Mouse (Mus musculus): Measurements from ENCODE around the gene Thbs3. TPM values are rescaled to one million over a fixed set of nuclear protein-coding genes. Genes with fewer than 3 reads are reported as not detected.

Gene Thbs3
- polyA plus RNA-seq, 1 experiment from 2014 or later: 51.5 TPM

DNA sequence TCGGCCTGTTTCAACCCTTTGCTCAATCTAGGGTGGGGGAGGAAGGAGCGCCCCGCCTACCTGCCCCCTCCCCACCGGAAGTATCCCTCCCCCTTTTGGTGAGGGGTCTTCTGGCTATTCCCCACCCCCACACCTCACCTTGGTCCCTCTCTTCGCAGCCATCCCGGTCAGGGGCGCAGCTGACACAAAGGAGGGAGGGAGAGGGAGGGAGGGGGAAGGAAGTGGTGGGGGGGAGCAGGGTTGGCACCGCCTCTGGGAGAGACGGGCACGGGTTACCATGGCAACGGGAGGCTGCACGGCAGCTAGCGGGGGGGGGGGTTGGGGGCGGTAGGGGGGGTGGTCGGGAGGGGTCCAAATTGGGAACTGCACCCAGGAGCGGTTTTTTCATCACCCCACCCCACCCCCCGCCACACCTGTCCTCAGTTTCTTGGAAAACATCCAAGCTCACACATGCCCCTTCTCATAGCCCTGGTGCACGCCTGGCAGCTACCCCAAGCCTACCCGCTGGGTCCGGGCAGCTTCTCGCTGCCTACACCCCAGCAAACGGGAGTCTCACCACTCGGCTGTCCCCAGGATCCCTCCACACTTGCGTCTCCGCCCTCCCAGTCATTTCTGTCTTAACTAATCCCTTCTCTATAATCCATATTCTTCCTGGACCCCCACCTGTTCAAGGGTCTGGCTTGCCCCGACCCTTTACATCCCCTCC lies 30.2 kb downstream of the Thbs3 start:
- Histone ChIP-seq H3K27ac (replicated peaks) (peak overlapping the region; percentile 96), H3K4me3 (peak overlapping the region; percentile 88), H3K27me3 (no peaks in the 10 kb centered on the region), H3K4me1 (replicated peaks) (peaks cover 47% of the 10 kb centered on the region), H3K4me2 (peak overlapping the region; percentile 88), H3K9me3 (no peaks in the 10 kb centered on the region), H3K9ac (peak overlapping the region; percentile 71), H3K36me3 (peaks cover 26% of the 10 kb centered on the region)
- peak; percentile 68 for ATAC-seq (ENCODE audit: low FRiP score, low read depth)
- WGBS: 1% methylated on average over 17 of the region's 26 CpGs

DNA sequence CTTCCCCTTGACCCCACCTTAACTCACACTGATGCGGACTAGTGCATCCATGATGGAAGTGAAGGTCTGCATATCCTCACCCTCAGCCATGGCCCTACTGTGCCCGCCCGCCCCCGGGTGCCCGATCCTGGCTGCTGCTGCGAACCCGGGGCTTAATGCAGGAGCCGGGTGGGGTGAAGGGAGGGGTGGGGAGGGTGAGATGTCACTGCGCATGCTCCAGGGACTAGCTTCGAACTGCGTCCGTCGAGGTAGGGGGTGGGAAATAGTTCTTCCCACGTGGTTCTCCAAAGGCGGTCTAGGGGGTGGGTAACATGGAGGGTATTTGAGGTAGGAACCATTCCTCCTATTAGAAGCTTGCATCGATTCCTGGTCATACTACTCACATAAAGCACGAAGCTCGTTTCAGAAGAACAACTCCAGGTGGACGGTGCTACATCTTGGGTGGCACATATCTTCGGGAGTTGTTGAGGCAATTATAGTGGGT lies 30.8 kb downstream of the Thbs3 start, which contains the start of gene Krtcap2:
Gene Krtcap2 (plus strand): TSS at position 279 of the 484 bp plus-strand sequence.
- H3K9me3 ChIP-seq: no peaks in the 10 kb centered on the region
- peaks cover 51% of the 10 kb centered on the region for H3K4me1 ChIP-seq (replicated peaks)
- ATAC-seq (ENCODE audit: low FRiP score, low read depth): peak; percentile 75
- WGBS: 2% methylated on average over 20 of the region's 20 CpGs
- H3K27ac ChIP-seq (replicated peaks): peak within 1 kb of the TSS; percentile 96
- H3K9ac ChIP-seq: peak within 1 kb of the TSS; percentile 71
- peak within 1 kb of the TSS; percentile 88 for H3K4me3 ChIP-seq
- peaks cover 20% of the 10 kb centered on the region for H3K36me3 ChIP-seq
- H3K4me2 ChIP-seq: peak within 1 kb of the TSS; percentile 88
- no peaks in the 10 kb centered on the region for H3K27me3 ChIP-seq

DNA sequence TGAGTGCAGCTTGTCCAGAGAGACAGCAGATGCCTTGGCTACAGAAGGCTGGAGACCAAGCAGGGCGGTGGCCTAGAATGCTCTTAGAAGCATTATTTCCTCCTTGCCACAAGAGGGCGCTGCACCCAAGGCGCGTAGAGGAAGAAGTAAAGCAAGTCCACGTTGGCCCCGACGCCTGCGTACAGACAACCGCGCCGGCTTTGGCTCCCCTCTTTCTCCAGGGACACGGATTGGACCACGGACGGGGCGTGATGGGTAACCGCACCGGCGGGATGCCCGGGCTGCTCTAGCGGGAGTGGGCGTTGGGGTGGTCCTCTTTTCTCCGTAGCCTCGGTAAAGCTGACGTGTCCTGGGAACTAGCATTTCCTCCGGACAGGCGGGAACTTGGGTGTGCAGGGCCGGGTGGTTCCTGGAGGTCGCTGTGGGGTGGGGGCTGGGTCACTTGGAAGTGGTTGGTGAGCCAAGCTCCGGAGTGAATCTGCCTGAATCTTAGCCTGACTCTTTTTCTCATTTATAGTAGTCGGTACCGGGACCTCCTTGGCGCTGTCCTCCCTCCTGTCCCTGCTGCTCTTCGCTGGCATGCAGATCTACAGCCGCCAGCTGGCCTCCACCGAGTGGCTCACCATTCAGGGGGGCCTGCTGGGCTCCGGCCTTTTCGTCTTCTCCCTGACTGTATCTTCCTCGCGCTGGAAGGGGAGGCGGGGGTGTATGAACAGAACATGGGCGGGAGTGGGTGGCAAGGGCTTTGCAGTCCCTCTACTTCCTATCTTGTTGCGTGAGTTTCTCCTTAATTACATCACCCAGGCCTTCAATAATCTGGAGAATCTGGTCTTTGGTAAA lies 31.5 kb downstream of the Thbs3 start, which contains the start of gene Trim46:
Gene Trim46 (minus strand): TSS at position 49 of the 840 bp plus-strand sequence.
- H3K4me1 ChIP-seq (replicated peaks): peaks cover 58% of the 10 kb centered on the region
- under 1% methylated on average over 42 of the region's 42 CpGs for WGBS
- ATAC-seq (ENCODE audit: low FRiP score, low read depth): peak; percentile 68

DNA sequence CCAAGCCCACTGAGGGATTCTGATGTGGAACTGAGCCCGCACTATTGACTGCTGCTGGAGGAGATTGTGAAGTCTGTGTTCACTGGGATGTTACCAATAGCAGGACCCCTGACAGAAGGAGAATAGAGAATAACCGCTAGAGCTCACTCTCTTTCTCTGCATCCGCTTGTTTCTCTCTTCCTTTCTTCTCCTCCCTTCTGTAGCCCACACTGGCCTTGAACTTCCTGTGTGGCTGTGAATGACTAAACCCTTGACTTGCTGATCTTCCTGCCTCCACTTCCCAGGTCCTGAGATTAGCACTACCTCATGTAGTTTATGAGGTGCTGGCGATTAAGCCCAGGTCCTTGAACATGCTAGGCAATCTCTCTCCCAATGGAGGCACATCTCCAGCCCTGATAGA lies 32.5 kb downstream of the Thbs3 start:
- H3K4me3 ChIP-seq: peak overlapping the region; percentile 88
- ATAC-seq (ENCODE audit: low FRiP score, low read depth): no peak
- peaks cover 56% of the 10 kb centered on the region for H3K4me1 ChIP-seq (replicated peaks)

More for the DNA sequence above, 31.5 kb downstream of the Thbs3 start, which contains the start of gene Trim46:
- Histone ChIP-seq H3K27ac (replicated peaks) (peak within 1 kb of the TSS; percentile 96), H3K9ac (peak within 1 kb of the TSS; percentile 71), H3K36me3 (peaks cover 13% of the 10 kb centered on the region), H3K4me2 (peak within 1 kb of the TSS; percentile 88), H3K27me3 (no peaks in the 10 kb centered on the region), H3K9me3 (no peaks in the 10 kb centered on the region), H3K4me3 (peak within 1 kb of the TSS; percentile 88)

DNA sequence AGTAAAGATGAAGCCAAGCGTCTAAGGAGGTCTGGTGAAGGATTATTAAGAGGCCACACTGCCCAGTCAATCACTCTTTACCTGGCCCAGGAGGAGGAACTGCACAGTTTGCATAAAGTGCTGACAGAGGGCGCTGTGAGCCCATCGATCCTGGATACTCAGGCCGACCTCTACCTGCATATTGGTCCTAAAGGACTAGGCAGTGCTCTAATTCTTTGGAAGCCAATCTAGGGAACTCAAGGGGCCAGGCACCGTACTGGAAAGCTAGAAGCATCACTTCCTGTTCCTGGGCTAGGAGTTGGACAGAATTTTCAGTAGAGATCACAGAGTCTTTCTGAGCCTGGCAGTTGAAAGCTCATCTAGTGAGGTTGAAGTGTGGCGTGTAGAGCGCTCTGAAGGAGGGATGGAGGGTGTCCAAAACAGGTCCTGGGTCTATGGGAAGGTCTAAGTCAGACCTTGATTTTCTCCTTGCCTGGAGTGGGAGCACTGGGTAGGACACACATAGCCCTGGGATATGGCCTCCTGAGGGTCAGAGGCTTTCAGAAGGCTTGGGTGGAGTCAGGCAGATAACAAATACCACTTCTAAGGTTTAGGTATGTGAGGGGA lies 35.6 kb downstream of the Thbs3 start:
- no peak overlapping the region for H3K27ac ChIP-seq (replicated peaks)
- peaks cover 35% of the 10 kb centered on the region for H3K4me1 ChIP-seq (replicated peaks)
- no peaks in the 10 kb centered on the region for H3K9me3 ChIP-seq
- no peak overlapping the region for H3K4me2 ChIP-seq
- 0 out of 2 replicates have a peak, but pooled peaks cover 4% of the 10 kb centered on the region for H3K36me3 ChIP-seq
- no peak overlapping the region for H3K9ac ChIP-seq
- no peak for ATAC-seq (ENCODE audit: low FRiP score, low read depth)
- H3K27me3 ChIP-seq: no peaks in the 10 kb centered on the region
- WGBS: 23% methylated on average over 7 of the region's 7 CpGs
- no peak overlapping the region for H3K4me3 ChIP-seq

More for the DNA sequence above, 32.5 kb downstream of the Thbs3 start:
- no peaks in the 10 kb centered on the region for H3K9me3 ChIP-seq
- no peak overlapping the region for H3K27ac ChIP-seq (replicated peaks)
- H3K4me2 ChIP-seq: peak overlapping the region; percentile 88
- 88% methylated on average over 4 of the region's 4 CpGs for WGBS
- H3K36me3 ChIP-seq: 0 out of 2 replicates have a peak, but pooled peaks cover 4% of the 10 kb centered on the region
- no peaks in the 10 kb centered on the region for H3K27me3 ChIP-seq
- peak overlapping the region; percentile 71; the same call in 1 of the 2 replicates for H3K9ac ChIP-seq

DNA sequence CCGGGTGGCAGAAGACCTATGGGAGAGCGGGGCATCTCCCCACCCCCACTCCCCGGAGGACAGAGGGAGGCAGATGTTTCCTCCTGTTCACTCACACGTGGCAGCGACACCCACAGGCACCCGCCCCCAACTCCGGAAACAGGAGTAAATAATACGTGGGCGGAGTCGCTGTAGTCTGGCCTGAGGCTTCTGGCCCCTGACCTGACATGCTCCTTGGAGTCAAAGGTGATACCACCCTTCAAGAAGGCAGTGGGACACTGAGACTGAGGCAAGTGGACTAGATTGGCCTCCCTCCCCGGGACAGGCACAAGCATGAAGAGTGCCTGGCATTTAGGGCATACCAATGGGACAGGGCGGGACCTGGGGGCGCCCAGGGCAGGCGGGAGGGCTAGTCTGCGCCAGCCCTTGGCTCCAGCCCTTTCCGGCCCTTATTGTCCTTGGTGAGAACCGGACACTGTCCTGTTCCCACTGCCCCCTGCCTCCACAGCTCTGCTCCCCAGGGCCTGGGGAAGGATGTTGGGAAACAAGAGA lies 36.5 kb downstream of the Thbs3 start:
- WGBS: 13% methylated on average over 17 of the region's 17 CpGs
- Histone ChIP-seq H3K36me3 (0 out of 2 replicates have a peak, but pooled peaks cover 4% of the 10 kb centered on the region), H3K9me3 (no peaks in the 10 kb centered on the region), H3K4me3 (no peak overlapping the region), H3K9ac (no peak overlapping the region), H3K4me2 (peak overlapping the region; percentile 35), H3K4me1 (replicated peaks) (peaks cover 30% of the 10 kb centered on the region), H3K27ac (replicated peaks) (no peak overlapping the region), H3K27me3 (no peaks in the 10 kb centered on the region)
- ATAC-seq (ENCODE audit: low FRiP score, low read depth): 0 out of 2 replicates have a peak, but pooled peaks have one; percentile 21

DNA sequence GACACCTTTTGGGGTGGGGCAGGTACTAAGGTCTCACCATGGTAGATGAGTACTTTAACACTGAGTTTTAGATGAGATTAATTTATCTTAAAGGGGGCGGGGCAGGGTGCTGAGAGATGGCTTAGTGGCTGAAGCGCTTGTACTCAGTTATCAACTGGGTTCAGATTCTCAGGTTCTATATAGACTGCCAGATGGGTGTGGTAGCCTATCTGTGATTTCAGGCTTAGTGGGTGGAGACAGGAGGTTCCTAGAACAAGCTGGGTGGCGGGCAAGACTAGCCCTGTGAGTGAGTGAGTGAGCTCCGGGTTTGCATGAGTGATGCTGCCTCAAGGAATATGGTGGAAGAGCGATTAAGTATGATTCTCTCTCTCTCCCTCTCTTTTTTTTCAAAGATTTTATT lies 40.0 kb downstream of the Thbs3 start:
- Histone ChIP-seq H3K4me1 (replicated peaks) (peaks cover 14% of the 10 kb centered on the region), H3K27me3 (no peaks in the 10 kb centered on the region), H3K4me2 (no peak overlapping the region), H3K27ac (replicated peaks) (no peak overlapping the region), H3K4me3 (no peak overlapping the region), H3K9ac (no peak overlapping the region), H3K9me3 (no peaks in the 10 kb centered on the region), H3K36me3 (no peaks in the 10 kb centered on the region)
- ATAC-seq (ENCODE audit: low FRiP score, low read depth): no peak
- 91% methylated on average over 5 of the region's 5 CpGs for WGBS

DNA sequence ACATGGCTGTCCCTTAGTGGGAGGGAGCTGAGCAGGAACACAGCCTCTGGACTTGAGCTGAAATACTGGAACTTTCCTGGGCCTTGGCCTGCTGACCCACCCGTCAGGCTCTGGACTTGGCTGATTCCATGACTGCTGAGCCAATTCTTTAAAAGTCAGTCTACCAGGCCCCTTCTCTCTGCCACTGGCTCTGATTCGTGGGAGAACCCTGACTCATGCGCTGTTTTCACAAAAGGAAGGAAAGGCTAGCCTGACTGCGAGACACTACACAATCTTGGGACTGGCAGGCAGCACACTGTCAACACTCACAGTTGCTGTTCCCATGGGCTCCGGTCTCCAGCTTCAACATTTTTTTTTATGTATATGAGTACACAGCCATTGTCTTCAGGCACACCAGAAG lies 41.2 kb downstream of the Thbs3 start:
- Histone ChIP-seq H3K4me2 (no peak overlapping the region), H3K4me1 (replicated peaks) (peaks cover 6% of the 10 kb centered on the region), H3K27me3 (no peaks in the 10 kb centered on the region), H3K27ac (replicated peaks) (no peak overlapping the region), H3K36me3 (no peaks in the 10 kb centered on the region), H3K9ac (no peak overlapping the region), H3K4me3 (no peak overlapping the region), H3K9me3 (no peaks in the 10 kb centered on the region)
- 87% methylated on average over 5 of the region's 5 CpGs for WGBS
- ATAC-seq (ENCODE audit: low FRiP score, low read depth): no peak

DNA sequence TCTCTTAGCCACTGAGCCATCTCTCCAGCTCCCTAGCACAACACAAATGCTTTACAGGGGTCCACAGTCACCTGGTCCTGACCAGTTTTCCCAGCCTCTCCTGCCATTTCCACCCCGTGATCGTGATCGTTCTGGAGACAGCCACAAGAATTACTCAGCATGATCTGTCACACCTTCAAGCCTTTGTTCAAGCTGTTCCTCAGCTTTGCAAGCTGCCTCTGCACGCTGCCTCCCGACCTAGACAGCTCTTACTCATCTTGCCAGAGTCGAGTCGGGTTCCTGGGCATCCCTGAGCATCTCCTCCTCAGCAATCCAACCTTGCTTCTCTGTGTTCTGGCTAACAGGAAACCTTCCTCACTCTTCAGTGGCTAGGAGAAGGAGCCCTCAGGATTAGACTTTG lies 44.1 kb downstream of the Thbs3 start, which contains the start of gene Dpm3:
Gene Dpm3 (plus strand): TSS at position 283 of the 400 bp plus-strand sequence.
- Histone ChIP-seq H3K4me2 (no peak within 1 kb of the TSS), H3K9ac (no peak within 1 kb of the TSS), H3K4me1 (replicated peaks) (no peaks in the 10 kb centered on the region), H3K27ac (replicated peaks) (no peak within 1 kb of the TSS), H3K4me3 (no peak within 1 kb of the TSS), H3K36me3 (no peaks in the 10 kb centered on the region), H3K27me3 (no peaks in the 10 kb centered on the region), H3K9me3 (no peaks in the 10 kb centered on the region)
- WGBS: 50% methylated on average over 7 of the region's 7 CpGs
- ATAC-seq (ENCODE audit: low FRiP score, low read depth): no peak

DNA sequence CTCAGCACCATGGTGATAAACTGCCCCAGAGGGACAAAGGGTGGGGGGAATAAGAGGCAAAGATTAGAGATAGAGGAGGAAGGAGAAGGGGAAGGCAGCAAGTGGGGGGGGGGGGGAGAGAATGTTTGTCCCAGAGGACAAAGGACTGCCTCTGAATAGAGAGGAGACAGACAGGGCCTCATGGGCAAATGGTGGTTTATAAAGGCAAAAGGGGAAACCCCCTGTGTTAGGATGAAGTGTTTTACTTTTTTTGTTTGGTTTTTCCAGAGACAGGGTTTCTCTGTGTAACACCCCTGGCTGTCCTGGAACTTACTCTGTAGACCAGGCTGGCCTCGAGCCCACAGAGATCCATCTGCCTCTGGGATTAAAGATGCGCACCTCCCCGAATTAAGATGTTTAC lies 45.2 kb downstream of the Thbs3 start:
- no peak for ATAC-seq (ENCODE audit: low FRiP score, low read depth)
- WGBS: 73% methylated on average over 3 of the region's 3 CpGs
- Histone ChIP-seq H3K9ac (no peak overlapping the region), H3K27me3 (no peaks in the 10 kb centered on the region), H3K9me3 (no peaks in the 10 kb centered on the region), H3K27ac (replicated peaks) (no peak overlapping the region), H3K4me2 (no peak overlapping the region), H3K36me3 (no peaks in the 10 kb centered on the region), H3K4me3 (no peak overlapping the region), H3K4me1 (replicated peaks) (no peaks in the 10 kb centered on the region)

DNA sequence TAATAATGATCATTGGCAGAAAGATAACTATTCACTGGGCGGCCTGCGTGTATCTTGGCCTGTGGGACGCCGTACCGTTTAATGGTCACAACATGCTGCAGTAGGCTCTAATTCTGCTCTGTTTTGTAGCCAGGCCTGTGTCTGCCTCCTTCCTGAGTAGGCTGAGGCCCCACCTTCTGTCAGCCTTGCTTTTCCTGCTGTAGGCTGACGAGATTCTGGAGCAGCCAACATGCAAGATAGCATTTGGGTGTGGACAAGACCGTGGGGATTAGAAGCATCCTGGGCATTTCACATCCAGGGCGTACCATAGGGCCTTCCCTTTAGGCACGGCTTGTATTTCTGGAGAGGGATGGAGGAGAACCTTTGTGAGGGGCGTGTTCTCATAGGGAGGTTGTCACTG lies 47.4 kb downstream of the Thbs3 start:
- Histone ChIP-seq H3K4me1 (replicated peaks) (peaks cover 14% of the 10 kb centered on the region), H3K27ac (replicated peaks) (no peak overlapping the region), H3K4me3 (no peak overlapping the region), H3K4me2 (no peak overlapping the region), H3K27me3 (no peaks in the 10 kb centered on the region), H3K36me3 (no peaks in the 10 kb centered on the region), H3K9ac (no peak overlapping the region), H3K9me3 (no peaks in the 10 kb centered on the region)
- ATAC-seq (ENCODE audit: low FRiP score, low read depth): no peak
- 74% methylated on average over 10 of the region's 10 CpGs for WGBS

All from hindbrain, embryonic 15.5 days (tissue).